Mouse (Mus musculus) telencephalon, adult 2 months (tissue): Measurements from ENCODE around the gene Olfr945.

Experiments used
- DNase-seq: peaks from one replicate; pipeline ENCODE4 v3.0.0-alpha.2; 2011; ENCODE audit warnings: low read depth, low spot score

Gene Olfr945

GRCm38 (mm10) chr9:39276718-39277117, at the start of gene Olfr945:
Olfr945 (minus strand) TSS chr9:39276818.
- no peak for DNase-seq

- DNase-seq = no peak
Observed at GRCm38 (mm10) chr9:39325945-39326344, 49.3 kb upstream of the Olfr945 start, which contains the start of gene Olfr948. Olfr948 (minus strand) TSS chr9:39326045.

- DNase-seq = no peak
Observed at GRCm38 (mm10) chr9:39287136-39287535, 10.5 kb upstream of the Olfr945 start.

GRCm38 (mm10) chr9:39249894-39250293, 26.7 kb downstream of the Olfr945 start, which contains the start of gene Olfr1537:
Olfr1537 (minus strand) TSS chr9:39249994.
- no peak for DNase-seq
